Mouse (Mus musculus): ENCODE measurements at regions not wholly inside any gene's neighbourhood (a gene's known extent, or its start where the extent isn't known, plus 50 kb on each side); places are given as distances from the start of the nearest gene placed in this dataset.
"Not testable (repeated sequence)": the region's sequence is repeated elsewhere in the genome, so short reads cannot be mapped to it uniquely, and the experiment has no call there.

DNA sequence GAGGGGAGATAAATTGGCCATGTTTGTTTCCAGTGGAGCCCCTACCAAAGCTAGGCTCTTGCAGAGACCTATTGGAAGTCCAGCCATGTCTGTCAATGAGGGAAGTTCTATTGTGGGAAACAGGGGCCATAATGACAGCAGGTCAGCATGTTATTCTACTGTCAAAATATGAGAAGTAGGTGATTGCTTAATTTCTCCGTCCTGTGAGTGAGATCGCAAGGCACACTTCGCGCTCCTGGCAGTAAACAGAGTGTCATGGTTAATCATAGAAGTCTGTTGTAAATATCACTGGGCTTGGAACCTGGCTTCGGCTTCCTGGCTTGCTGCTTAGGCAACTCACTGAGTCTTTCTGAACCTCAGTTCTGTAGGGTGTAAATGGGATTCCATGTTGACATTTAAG, 72.5 kb upstream of the Ccdc122 start:
- DNase-seq: no peak

DNA sequence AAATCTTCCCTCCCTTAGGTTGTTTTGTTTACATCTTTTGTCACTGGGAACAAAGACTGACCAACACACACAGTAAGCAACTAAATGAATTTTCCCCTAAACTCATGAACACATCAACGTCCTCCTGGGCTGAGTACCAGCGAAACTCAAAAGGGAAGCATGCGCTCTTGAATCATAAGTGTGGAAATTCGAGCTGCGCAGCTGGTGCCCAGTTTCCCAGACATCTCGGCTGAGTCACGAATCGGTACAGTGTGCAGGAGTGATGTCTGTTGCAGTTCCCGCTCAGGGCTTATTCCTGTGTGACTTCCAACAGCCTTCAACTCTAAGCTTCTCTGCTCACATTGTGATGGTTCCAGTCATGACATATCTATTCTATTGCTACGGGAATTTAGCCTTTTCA, 77.7 kb upstream of the Ccdc122 start:
- DNase-seq: no peak

DNA sequence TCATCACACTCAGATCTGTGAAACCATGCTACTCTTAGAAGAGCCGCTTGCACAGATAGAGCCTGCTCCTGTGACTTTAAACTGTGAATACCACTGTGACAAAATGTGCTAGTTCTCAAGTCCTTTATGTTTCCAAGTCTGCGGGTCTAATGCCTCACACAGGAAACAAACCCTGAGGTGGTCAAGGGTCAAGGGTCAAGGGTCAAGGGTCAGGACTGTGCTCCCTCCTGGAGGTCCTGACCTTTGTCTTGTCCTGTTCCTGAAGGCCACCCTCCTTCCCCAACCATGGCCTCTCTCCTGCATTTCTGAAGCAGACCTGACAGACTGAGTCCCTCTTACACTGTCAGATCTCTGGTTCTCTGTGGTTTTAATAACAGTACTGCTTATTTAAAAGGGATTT, 79.4 kb upstream of the Ccdc122 start:
- no peak for DNase-seq

DNA sequence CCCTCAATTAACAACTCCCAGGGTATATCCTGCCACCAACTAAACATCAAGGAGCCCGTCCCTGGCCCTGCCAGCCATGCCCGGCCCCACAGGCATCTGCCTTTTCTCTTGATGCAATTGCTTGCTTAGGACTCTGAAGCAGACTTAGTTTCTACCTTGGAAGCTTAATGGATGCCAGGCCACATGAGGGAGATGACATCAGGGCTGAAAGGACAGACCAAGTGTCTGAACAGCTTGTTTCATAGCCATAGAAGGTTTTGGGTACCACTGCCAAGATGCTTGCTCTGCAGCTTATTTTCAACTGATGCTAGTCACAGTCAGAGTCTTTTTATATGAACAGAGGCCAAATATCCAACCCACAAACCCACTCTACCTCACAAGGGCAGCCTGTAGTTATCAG, 83.4 kb upstream of the Ccdc122 start:
- no peak for DNase-seq

DNA sequence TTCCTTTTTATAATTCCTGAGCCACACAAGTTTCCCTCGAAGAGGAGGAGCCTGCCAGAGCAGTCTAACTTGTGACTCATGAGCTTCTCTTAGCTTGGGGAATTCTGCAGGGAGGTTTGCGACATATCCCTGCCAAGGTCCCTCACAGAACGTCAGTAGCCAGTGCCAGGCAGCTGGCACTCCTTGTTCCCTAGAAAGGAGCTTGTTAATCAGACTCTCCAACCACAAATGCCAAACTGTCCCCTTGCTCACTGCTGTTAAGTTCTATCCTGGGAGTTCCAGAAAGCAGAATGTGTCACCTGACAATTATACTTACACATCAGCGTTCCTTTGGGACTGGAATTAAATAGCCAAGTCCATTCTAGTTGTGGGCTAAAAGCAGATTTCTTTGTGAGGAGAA, 85.1 kb upstream of the Ccdc122 start:
- no peak for DNase-seq

DNA sequence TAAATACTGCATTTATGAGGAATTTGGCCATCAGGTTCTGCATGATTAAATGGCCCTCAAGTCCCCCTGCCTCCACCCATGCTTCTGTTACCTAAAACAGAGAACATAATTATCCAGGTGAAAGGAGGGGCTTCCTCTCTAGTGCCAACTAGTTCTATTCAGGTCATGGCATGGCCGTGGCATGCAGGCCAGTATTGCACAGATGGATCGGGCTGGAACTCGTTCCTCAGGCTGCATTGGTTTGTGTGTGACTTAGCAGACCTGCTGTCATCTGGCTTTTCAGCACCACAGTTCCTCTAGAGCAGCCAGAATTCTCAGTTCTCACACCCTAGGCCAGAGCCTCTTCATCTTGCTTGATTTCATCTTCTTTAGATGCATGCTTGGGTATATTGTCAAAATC, 87.2 kb upstream of the Ccdc122 start:
- peak; percentile 76 for DNase-seq

DNA sequence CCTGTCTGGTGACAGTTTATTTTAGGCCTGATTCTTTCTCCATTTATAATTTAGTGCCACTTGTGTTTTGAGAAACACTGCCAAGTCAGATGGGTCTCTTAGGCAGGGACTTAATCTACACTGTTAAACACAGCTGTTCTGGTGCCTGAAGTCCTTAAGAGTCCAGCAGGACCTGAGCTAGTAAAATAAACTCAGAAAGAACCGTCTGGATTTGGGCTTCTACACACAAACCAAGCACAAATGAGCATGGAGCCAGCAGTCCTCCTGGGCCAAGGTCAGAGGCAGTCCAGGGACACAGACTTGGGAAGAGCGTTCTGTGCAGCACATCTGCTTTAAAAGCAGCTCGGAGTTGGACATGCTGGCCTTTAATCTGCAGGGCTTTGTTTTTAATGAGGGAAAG, 87.6 kb upstream of the Ccdc122 start:
- peak; percentile 25 for DNase-seq

DNA sequence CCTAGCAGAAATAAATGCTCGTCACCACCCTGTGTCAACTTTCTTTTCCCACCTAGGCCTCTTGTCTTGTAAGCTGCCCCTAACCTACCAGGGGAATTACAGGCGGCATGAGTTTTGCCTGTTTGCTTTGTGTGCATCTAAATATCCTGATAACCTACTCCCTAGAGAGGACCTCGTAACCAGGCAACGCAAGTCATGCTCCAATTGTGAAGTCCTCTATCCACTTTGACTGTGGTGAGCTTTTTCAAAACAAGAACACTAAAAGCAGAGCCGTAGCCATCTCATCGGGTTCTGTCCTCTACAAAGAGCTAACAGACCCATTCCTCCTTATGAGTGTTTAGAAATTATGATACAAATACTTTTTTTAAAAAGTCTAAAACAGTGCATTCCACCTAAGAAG, 88.1 kb upstream of the Ccdc122 start:
- no peak for DNase-seq

DNA sequence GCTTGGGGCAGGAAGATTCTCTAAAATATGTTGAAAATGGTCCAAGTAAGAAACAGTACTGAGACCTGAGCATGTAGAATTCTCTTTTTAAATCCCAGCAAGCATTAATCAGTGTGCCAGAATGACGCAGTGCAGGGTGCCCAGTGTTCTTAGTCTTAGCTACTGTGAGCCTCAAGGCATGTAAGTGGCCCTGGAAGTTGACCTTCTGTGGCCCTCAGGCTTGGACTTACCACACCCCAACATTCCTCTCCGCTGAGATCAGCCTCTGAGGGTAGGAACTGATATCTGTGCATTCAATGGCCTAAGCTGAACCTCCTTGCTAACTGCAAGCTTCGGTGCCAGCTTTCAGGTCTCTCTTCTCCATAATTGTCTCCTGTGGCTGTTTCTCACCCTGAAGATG, 89.4 kb upstream of the Ccdc122 start:
- no peak for DNase-seq

DNA sequence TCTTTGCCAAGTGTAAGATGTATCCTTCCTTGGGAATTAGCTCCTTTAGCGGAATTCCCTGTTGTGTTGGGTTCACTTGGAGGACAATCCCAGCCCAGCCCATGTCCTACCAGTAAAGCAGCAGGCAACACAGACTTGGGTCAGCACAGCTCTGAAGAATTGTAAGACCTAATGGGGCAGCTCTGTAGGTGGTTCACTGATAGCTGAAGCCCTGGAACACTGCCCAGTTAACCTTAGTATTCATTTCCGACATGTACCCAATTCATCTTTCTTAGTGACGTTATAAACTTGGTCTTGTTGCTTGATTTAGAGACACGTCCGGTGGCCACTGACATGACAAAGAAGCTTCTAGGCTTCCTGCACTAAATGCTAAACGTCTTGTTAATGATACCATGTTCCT, 90.9 kb upstream of the Ccdc122 start:
- DNase-seq: no peak

DNA sequence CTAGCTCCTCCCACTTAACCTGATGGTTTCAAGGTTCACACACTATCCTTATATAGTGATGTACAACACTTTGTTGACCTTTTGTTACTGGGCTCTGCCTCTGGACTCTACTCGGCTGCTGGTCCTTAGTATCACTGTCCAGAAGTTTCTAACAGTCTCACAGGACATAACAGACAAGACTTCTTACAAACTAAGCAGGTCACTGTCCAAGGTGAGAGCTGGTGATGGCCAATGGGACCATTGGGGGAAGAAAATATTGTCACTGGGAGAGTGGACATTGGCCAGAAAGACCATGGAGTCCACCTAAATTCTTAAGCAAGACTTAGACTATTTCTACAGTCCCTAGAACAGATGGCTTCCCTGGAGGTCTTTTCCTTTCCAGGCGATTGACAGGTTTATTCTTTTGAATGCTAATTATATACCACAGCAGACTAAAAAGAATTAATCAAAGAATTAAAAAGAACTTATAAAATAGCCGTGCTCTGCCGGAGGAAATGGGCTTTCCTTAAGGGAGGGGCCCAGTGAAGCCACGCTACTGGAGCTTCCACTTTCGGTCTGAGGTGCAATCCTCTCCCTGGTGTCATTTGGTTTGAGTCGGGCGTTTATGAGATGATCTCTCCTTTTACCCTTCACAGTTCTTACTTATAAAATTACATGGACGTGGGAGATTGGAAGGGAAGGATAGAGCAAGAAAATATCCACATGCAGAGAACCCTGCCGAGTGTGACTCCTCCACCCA, 94.9 kb upstream of the Ccdc122 start:
- DNase-seq: no peak

DNA sequence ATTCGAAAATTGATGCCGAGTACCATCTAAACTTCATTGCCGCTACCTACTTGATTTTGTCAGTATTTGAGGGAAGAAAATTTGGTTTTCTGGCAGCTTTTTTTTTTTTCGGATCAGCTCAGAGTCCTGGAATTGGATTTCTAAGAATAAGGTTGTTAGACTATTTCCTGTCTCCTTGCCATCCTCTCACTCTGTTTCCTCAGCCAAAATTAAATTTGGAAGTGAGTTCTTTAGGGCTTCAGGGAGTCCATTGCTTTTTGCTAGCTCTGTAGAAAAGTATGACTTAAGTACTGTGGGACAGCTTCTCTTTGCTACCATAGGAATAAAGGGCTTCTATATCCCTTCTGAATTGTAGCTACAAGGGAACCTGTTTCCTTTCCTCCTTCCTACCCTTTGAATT, 96.1 kb upstream of the Ccdc122 start:
- no peak for DNase-seq

DNA sequence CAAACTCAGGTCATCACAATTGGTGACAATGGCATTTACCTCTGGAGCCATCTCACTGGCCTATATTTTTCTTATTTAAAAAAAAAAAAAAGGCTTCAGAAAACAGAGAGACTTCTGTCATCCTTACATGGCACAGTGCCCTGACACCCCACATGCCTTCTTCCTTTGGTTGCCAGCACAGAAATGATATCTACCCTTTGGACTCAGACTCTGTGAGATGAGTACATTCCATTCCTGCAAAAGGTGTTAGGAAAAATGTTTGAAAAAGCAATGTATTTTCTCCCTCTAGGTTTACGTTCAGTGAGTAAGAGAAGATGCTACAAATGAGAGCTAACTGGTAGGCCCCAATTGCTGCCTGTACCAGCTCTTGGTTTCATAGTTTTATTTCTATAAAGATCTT, 99.9 kb upstream of the Ccdc122 start:
- DNase-seq: peak; percentile 36

DNA sequence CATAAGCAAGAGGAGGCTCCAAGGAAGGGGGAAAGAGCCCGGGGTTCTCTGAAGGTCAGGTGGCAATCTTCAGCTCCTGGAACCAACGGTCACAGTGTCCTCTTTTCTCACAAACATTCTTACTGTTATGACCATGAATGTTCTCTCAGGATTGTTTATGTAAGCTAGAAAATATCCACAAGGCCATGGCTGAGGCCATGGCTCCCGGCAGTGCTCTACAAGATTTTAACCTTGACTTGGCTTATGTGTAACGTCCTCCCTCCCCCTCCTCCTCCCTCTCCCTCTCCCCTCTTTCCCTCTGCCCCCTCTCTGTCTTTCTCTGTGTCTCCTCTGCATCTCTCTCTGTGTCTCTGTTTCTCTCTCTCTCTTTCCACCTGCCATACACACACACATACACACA, 100.5 kb upstream of the Ccdc122 start:
- DNase-seq: not testable (repeated sequence)

DNA sequence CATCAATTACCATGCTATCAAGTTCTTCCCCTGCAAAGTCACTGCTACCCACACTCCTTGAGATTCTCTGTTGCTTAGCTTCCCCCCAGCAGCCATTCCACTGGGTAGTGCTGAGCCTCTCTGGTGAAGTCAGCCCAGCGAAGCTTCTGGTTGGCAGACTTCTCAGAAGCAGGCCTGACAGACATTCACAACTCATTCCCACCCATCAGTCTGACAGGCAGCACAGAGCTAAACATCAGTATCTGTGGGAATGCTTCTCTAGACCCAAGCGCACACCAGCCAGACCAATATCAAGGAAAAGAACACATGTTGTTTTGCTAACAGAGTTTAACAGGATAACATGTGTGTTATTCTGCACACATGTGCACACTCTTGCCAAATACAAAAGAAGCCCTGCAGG, 101.1 kb upstream of the Ccdc122 start:
- DNase-seq: no peak

DNA sequence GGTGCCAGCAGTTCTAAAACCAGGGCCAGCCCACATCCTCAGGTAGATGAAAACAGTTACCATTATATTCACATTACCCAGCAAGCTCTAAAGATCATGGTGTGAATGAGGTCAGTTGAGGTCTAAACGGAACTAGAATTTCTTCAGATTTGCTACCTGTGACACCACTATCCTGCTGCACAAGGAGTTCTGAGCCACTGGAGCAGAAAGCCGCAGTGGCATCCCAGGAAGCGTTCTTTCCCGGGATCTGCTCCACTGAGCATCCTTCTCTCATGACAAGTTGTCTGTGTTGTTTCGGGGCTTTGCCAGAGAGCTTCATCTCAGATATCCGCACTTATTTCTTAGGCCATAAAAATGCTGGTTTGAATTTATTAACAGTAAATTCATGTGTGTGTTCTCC, 103.7 kb upstream of the Ccdc122 start:
- no peak for DNase-seq

DNA sequence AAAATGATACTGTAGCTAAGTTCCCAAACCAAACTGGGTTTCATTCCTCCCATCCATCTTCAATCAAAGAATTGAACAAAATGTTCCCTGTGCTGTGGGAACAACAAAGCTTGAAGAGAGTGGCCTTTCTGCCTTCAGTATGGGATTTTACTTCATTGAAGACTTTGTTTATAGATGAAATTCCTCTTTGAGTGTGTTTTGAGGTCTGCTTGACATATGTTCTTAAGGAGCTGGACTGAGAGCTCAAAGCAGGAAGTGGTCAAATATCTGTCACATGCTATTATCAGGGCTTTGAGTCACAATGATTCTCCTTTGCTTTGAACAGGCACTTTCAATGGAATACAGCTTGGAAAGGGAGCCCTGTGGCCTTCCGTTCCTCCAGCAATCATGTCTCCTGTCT, 105.2 kb upstream of the Ccdc122 start:
- no peak for DNase-seq

DNA sequence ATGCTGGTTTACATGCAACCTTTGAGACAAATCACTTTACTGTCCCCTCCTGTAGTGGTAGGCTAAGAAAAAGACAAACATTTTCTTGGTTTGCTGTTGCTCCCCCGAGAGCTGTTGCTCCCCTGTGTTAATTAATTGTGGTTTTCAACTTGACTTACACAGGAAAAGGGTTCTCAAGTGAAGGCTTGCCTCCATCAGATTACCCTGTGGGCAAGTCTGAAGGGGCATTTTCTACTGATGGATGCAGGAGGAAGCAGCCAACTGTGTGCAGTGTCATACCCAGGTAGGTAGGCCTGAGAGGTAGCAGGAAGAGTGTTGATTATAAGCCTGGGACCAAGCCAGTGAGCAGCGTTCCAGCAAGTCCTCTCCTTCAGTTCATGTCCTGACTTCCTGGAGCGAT, 107.0 kb upstream of the Ccdc122 start:
- no peak for DNase-seq

DNA sequence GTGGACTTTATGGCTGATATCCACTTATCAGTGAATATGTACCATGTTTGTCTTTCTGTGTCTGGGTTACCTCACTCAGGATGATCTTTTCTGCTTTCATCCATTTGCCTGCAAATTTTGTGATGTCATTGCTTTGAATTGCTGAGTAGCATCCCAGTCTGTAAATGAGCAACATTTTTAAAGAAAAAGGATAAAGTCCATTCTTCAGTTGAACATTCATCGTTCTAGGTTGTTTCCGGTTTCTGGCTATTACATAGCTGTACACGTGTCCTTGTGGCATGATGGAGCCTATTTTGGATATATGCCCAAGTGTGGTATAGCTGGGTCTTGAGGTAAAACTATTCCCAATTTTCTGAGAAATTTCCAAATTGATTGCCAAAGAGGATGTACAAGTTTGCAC, 107.9 kb upstream of the Ccdc122 start:
- no peak for DNase-seq

DNA sequence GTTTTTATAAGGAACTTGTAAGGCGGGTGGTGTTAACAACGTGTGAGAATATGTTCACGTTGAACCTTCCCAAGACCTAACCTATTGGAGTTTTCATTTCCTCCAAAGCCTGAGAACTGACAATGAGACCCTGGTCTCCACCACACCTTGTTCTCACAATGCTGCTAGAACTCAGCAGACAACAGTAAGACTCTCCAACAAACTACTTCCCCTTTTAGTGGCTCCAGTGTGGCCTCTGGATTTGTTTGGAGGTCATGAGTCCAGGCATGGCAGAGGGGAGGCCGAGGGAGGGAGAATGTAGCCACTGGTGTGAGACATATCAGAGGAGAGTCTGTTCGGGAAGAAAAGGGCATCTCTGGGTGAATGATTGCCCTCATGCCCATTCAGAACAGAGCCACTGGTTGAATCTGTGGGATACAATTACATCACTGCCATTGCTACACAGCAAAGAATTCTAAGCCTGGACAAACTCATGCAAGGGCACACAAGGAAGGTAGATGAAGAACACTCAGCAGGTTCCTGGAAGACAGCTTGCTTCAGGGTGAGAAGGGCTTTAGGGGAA, 109.2 kb upstream of the Ccdc122 start:
- DNase-seq: no peak

DNA sequence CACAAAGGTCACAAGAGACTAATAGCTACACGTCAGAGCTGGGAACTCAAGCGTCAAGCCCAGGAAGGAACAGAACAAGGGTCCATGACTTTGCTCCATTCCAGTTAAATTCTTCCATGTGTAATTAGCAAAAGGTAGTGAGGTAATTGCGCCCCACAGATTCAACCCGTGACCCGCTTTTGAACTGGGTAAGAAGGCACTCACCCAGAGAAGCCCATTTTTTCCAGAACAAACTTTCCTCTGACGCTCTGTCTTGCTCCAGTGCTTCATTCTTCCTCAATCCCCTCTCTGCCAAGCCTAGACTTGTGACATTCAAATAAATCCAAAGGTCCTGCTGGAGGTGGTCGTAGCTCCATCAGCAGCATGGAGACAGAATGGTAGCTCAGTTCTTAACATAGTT, 110.2 kb upstream of the Ccdc122 start:
- DNase-seq: no peak

DNA sequence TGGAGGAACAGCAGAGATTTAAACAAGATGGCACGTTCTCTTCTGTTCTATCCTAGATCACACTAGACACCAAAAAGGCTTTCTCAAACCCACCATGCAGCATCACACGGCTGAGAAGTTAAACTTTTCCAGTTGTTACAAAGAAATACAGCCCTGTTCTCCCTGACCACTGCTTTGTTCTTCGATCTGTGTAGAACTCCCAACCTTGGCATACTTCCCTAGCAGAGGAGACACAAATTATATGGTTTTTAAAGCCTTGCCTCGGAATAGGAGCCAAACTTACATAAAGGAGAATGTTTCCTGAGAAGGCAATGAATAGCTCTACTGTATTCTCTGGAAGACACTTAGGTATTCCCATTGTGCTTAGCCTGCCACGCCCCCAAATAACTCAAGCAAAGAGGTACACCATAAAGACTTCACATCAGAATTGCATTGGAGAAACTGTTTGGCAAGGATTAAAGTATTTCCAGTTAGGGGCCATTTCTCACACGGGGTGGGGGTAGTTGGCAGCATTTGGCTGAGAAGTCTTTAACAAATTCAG, 114.1 kb upstream of the Ccdc122 start:
- DNase-seq: no peak

DNA sequence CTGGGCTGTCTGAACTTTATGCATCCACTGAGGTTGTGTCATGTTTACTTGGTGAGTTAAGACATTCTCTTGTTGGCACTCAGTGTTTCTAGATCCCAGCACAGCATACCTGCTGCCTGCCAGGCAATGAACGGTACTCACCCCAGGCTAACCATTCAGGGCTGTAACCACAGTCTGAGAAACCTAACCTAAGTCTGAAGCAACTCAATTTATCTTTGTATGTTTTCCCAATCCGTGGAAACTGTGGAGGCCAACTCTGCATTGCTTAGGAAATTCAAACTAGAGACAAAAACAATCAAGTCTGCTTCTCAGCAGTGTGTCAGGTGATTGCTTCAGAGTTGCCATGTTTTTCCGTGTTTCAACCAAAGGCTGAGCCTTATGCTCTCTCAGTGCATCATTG, 118.5 kb upstream of the Ccdc122 start:
- DNase-seq: no peak

DNA sequence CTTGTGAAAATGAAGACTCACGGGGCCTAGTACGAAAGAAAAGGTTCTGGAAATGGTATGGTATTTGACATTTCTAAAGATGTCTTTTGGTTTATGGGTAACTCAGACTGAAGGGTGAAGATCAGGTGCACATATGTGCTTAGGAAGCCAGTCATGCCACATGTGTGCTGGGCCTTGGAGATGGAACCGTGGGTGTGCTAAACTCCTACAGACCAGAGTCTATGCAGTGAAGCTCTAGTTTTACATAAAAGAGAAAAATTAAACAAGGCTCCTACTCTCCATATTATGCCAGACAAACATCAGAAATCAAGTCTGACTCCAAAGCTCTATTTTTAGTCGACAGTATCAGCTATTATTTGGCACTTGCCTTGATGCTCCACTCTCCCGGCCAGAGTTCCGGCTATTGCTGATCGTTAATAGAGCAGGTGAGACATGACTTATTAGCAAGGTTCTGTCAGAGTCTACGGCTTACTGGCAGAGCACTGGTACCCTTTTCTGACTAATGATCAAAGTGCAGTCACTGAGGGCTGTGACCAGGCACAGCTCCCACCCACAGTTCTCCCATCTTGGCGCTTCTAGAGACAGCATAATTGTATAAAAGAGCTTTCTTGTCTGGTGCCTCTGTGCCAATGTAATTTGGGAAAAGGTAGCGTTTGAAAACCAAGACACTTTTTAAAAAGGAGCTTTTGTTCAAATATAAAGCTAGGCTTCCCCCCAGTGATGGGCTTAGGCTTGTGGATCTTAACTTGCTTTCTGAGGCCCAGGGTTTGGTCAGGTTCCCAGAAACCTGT, 119.2 kb upstream of the Ccdc122 start:
- no peak for DNase-seq

Data from cerebellum, adult 9-10 months (tissue).